Mouse (Mus musculus): ENCODE measurements around the gene Il19.

Gene Il19

DNA sequence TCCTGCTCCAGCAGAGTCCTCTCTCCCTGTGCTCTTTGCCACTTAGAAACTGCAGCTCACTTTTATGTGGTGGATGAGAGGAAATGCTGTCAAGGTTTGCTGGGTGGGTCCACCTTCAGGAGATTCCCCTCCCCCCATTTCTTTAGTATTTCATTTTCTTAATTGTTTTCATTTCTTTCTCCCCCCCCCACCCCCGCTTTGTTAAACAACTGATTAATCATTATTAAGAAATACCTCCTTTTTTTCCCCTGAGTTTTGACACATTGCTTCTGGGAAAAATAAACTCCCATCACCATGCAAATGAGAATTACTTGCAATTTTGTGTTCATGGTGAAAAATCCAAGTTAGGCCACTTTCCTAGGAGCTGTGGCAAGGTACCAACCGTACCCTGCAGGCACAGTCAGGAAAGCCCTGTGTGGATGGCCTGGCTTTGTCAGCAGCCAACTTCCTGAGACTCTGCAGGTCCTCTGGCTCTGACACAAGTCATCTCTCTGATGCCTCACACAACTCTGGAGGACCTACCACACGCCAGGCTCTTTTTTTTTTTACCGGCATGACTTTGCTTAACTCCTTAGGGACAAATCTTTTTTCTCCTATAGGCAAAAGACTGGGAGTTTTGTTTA, at the start of gene Il19:
Gene Il19, minus strand, starts transcription at position 51 of the 623 bp plus-strand sequence.
- DNase-seq, result no peak

DNA sequence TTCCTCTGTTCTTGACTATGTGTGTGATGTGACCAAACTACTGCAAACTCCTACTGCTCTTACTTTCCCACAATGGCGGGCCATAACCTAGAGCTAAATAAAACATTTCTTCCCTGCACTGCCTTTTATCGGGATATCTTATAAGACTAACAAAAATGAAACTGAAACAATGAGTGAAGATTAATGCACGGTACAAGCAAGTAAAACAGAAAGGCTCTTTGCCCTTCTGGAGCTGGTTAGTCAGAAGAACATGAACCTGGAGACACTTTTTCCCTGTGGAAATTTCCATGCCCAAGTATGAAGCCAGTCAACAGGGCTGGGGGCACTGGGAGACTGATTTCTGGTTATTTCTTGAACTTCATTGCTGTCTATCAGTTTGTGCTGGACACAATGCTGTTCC, 49.4 kb upstream of the Il19 start:
- DNase-seq, result no peak

DNA sequence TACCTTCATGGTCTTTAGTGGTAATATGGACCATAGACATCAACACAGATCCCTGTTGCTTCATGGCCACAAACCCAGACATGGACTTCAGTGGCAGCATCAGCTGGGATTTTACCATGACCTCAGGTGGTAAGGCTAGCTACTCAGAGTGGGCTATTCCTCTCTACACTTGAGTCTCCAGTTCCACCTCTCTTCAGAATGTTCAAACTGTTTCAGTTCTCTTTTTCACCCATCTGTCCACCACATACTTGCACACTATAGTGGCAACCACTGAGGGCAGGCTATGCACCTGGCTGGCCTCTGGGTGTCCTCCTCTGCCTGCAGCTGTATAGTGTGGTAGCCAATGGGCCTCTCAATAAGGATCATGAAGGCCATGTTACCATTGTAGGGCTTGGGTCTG, 47.5 kb upstream of the Il19 start:
- DNase-seq, result no peak

DNA sequence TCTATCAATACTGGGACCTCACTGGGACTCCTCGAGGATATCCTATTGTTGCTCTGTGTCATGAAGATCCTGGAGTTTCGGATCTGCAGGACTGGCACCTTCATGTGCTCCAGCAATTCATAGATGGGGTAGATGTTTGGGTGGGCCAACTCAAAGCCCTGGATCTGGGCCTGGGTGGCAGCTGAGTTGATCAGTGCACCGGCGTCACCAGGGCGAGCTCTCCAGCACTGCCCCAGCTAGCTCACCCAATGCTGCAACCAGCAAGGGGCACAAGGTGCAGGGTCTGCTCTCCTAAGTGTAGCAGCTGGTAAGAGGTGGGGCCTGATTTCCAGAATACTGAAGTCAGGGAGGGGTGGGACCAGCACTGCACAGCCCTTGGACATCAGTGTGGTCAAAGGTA, 47.1 kb upstream of the Il19 start:
- DNase-seq, result no peak

DNA sequence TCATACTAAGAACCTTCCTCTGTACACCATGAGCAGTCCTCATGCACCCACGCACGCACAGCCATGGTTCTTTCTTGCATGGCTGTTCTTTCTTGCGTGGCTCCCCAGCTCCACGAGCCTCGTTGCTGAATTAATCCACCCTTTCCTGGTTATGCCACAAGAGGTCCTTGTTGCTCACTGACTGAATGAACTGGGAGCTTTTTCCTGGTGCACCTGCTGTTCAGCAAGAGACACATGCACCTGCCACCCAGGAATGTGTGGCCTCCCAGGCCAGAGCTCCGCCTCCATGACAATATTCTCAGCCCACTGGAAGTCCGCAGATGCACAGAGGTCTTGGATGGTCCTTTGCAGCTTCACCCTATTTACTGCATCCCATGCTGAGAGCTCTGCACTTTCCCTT, 44.5 kb upstream of the Il19 start:
- DNase-seq, result peak; percentile 12

DNA sequence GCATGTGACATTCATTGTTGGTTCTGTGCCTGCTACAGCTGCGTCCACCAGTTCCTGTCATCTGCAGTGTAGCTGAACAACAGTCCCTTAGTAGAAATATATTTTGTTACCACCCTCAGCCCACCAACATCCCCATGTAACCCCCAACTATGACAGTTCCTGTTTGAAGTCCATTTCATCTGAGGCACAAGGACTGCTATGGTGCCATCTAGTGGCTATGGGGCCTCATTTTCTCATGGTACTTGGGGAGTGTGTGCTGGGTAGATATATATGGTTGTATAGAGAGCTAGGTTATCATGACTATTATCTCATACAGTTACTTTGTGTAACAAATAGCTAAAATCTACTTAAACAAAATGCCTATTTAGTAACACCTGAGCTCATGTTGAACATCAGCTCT, 39.5 kb upstream of the Il19 start:
- peak; percentile 10 for DNase-seq

DNA sequence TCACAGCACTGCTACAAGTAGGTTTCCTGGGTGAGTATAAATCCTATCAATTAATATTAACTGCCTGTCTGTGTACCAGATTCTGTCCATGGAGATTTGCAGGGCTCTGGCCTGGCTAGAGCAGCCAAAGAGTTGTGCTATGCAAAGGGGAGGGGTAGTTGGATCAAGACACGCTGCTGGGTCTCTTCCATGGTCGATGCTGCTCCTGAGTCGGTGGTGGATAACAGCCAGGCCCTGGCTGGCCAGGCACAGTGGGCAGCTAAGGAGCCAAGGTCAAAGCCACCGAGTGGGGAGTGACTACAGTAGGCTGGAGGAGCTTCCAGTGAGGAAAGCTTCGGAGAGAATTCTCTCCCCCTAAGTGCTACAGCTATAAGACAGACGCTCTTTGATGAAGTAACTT, 24.0 kb upstream of the Il19 start:
- no peak for DNase-seq

DNA sequence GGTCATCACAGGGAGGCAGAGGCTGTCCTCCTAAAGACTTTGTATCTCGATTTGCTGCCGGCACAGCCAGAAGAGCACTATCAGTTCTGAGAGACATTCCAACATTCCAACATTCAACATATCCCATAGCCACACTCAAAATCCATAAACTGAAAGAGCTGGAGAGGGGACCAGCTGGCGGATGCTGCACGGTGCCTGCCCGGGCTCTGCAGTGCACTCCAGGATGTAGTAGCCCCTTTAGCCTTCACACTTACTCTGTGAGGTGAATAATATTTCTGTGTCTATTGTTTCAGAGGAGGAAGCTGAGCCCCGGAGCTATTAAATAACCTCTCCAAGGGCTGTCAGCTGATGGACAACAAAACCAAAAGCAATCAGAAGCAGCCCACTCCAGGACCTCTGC, 7.0 kb upstream of the Il19 start:
- no peak for DNase-seq

DNA sequence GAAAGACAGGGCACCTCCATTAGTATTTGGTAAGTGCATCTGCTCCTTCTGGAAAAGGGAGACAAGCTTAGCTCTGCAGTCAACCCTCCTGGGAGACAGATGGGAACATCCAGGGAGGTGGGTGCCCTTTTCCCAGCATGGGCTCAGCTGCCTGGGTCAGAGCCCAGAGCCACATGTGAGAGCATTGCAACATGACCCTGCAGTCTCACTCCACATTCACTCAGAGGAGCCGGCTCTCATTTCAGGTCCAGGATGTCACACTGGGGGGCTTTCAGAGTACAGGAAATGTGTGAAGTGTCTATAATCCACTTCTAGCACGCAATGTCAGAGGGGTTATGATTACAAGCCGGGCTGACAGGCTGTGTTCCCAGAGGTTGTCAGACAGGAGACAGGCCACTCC, 1.9 kb upstream of the Il19 start:
- DNase-seq, result no peak

DNA sequence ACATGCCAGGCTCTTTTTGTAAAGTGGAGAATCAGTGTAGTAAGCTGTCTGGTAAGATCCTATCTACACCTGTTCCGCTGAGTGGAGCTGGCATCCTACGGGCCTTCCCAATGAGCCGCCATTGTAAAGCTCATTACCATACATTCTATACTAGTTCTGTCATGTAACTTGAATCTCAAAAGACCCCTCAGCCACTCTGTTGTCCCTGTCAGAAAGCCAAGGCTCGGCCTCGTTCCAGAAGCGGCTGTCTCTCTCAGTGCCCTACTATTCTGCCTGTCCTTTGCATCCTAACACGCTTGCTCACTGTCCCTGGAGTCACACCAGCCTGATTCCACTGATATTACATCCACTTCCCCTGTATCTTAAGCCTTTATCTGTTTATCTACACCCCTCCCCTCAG, 1.7 kb downstream of the Il19 start:
- no peak for DNase-seq

DNA sequence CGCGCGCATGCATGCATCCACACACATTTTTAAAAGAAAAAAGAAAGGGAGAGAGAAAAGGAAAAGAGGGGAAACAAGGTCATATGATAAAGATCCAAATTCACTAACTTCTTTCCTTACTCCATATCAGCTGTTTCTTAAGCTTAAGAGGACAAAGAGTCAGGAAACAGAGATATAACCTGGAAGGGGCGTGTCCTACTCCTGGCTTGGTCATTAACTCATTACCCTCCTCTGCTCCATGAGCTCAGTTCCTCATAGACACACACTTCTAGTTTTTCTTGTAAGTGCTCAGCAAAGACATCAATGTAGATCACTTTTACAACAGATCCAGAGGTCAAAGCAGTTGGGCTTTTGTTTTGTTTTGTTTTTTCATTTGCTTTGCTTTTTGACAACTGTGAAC, 2.7 kb downstream of the Il19 start:
- DNase-seq, result no peak

DNA sequence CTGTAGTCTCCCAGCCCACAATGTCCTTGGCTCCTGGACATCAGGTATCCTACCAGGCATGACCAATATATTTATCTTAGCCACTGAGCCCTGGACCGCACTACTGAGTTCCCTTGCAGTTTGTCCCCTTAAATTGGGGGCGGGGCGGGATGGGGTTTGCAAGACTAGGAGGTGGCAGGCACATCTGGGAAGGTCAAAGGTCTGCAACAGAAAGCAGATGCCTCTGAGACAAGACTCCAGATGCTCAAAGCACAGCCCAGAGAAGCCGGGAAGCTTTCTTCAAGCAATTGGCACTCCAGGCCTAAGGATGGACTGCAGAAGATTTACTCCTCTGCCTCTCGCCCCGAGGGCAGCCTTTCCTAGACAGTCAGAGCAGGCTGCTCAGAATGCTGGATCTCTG, 3.6 kb downstream of the Il19 start:
- DNase-seq, result no peak

DNA sequence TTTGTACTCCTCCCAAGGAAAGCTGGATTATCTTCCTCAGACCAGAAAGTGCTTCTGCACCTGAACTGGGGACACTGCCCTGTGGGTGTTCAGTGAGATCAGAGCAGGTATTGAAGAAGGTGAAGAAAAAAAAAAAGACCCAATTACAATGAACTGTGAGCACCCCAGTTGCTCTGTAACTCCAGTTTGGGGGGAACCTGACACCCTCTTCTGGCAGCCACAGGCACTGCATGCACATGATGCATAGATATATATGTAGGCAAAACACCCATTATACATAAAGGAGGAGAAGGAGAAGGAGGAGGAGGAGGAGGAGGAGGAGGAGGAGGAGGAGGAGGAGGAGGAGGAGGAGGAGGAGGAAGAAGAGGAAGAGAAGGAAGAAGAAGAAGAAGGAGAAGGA, 13.4 kb downstream of the Il19 start:
- DNase-seq, result no peak

DNA sequence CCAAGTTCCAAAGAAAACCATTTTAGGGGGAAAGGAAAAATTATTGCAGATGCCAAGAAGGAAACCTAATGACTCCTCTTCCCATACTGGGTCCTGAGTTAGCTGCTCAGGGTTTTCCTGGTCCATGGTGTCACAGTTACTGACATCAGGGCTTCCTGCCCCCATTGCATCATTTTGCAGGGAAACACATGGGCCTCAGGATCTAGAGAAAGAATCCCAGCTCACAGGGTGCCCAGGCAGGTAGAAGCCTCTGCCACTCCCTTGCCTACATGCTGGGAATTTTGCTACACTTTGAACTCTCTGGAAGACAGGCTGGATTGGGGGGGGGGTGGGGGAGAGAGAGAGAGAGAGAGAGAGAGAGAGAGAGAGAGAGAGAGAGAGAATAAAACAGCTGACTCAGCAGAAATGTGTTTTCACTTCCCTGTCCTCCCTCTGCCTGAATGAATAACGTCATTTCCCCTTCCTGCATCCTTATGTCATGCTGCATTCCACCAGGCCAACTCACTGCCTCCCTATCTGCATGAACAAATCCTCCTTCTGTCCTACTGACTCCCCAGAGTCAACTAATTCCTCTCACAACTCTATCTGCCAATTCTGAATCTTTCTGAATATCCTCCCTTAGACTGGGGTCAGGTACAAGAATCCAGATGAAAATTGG, 21.5 kb downstream of the Il19 start:
- DNase-seq, result peak; percentile 8

DNA sequence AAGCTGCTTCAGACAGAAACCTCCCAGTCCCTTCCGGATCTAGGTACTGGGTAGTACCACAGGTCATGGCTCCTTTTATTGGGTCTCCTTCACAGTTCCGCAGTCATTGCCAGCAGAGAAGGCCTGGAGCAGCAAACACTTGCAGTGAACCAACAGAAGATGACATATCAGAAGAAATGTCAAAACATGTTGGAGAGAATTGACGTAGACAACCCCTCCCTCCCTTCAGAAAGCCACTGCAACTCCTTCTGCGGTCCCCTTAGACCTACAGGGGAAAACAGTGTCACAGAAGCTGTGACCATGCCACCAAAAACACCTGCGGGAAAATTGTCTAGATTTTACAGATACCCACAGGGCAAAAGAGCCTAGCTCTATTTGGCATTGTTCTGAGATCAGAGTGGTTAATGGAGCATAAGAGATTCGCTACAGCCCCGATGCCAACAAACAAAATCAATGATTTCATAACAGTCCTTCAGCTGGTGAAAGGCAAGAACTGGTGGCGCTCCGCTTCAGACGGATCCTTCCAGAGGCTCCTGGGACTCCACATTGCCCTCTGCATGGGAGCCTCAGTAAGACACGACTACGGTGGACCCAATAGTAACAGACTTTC, 28.4 kb downstream of the Il19 start, which contains the start of gene Il20:
Gene Il20, minus strand, starts transcription at position 51 of the 610 bp plus-strand sequence.
- no peak for DNase-seq

DNA sequence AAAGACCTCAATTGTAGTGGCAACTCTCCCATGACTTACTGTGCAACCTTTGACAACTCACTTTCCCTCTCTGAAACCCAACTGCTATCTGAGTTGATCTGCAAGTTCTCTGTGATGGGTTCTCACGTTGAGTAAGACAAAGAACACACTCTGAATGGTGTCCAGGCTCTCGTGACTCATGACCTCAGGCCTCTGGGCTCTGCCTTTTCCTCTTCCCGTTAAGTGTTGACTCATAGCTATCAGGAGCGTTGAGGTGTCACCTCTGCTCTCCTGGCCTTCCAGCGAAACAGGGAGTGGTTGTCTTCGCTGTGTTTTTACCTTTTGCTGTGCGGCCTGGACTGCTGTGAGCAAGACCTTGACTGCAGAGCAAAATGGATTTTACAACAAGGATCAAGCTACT, 37.4 kb downstream of the Il19 start:
- no peak for DNase-seq

DNA sequence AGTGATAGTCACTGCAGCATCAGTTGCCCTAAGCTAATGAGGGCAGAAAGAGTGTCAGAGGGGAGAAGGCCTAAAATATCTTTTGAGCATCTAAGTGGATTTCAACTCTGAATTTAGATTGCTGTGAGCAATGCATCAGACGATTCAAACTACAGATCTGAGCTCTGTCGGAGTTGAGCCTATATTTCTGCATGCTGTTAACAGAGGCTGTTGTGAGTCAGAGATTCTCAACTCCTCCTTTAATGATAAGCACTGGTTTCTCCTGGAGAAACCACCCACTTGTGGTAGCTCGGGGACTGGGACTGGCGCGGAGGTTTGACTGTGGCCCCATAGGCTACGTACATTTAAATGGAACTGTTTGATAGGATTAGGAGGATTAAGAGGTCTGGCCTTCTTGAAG, 45.4 kb downstream of the Il19 start:
- no peak for DNase-seq

DNA sequence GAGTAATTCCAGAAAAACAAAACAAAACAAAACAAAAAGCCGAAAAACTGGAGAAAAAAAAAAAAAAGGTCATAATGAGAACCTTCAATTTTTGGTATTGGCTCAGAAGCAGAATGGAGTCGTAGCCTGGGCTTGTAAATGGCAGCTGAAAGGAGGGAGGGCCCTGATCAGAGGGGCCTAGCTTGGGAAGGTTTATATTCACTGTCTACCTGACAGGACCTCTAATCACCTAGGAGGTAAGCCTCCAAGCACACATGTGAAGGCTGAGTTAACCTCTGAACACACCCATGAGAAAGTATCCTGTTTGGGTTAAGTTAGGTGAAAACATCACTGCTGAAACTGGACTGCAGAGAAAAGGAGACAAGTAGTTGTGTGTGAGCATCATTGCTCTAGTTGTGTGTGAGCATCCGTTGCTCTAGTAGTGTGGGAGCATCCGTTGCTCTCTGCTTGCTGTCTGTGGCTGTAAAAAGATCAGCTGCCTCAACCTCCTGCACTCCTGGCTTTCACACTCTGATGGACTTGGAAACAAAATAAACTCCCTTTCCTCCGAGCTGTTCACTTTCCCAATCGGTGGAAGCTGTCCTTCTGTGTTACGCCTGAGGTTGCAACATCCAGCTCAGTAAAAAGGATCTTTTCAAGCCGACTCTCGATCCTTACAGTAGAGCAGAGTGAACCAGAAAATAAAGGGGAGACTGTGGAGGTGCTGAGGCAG, 46.4 kb downstream of the Il19 start:
- no peak for DNase-seq

DNA sequence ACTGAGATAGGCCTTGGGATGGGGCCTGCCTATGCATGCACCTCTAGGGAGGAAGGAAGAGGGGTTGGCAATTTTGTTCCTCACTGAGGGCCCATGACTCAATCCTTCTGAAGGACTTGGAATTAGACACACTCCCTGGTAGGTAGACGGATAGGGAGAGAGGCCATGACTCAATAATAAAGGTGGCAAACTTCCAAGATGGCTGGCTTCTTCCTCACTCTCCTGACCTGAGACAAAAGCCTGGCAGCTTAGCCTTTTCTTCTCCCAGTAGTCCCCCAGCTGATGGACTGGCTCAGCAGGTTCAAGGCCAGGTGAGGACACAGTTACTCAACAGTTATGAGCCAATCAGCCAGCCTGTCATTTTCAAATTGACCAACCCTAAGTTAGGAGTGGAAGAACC, 47.5 kb downstream of the Il19 start:
- no peak for DNase-seq

DNA sequence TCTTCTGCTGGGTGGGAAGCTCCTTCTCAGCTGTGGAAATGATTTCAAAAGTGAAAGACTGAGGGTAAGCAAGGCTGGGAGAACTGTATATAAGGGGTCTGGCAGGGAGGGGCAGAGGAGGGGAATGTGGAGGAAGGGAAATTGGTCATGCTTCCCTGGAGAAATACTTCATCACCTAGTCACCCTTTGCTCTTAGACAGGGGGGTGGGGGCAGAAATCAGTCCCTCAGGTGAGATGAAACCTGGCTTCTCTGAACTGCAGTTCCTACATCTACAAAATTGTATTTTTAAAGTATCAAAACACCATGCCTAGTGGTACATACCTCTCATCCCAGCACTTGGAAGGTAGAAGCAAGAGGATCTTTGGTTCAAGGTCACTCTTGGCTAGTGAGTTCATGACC, 52.6 kb downstream of the Il19 start, which contains the start of gene Il24:
Gene Il24, minus strand, starts transcription at position 101 of the 400 bp plus-strand sequence.
- no peak for DNase-seq

DNA sequence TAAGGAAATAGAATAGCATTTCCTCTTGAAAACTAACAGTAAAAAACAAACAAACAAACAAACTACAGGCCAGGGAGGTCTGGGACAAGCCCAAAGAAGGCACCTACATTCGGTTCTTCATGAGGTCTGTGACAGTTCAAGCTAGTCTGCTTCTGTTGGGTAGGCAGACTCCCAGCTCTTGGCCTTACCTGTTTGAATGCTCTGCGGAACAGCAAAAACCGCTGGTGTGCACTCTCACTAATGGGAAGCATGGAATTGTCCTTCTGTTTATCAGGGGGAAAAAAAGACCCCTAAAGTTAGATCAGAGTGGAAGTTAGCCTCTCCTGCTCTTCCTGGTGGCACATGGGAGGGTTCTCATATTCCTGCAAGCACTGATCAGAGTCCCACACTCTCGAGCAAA, 56.8 kb downstream of the Il19 start:
- no peak for DNase-seq
